ENCODE assay signal across 16 mouse cellular contexts in the genomic region with DNA sequence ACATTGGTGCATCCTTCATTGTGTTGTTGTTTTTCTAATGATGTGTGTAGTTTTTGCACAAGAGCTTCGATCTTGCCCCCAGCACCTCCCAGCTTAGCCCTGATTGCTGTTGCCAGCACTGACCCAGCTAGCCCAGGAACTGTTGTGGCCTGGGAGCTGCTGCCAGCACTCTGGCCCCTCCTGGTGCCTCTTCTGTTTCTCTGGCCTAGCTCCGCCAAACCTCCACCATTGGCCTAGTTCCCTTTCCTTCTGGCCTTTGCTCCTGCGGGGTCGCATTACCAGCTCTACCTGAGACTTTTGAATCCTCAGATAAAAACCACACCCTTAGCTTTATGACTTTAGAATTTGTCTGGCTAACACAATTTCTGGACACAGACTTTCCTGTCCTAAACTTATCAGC. TPM values are rescaled to one million over a fixed set of nuclear protein-coding genes. Genes with fewer than 3 reads are reported as not detected.
"Had no signal": no experiment of that assay in that cellular context is flagged by ENCODE, and none has a peak within 500 bp of the region (broad histone marks: within the 10 kb centered on the region; RNA-seq: fewer than 3 reads in every experiment).

No protein-coding gene starts in this region.

- H3K4me2 ChIP-seq: limb, embryonic 12.5 days; liver, embryonic 13.5 days; lung, embryonic 15.5 days; midbrain, embryonic 13.5 days; neural tube, embryonic 12.5 days had no signal

- DNase-seq: kidney, postnatal 10 days; kidney, postnatal 4 days; liver; liver, embryonic 13.5 days; liver, postnatal 0 days; lung, postnatal 14 days; thymus, postnatal 4 days had no signal

- H3K36me3 ChIP-seq: limb, embryonic 12.5 days; liver, embryonic 13.5 days; lung, embryonic 15.5 days; midbrain, embryonic 13.5 days; neural tube, embryonic 12.5 days had no signal

- H3K27ac ChIP-seq: layer of hippocampus, adult 2 months; limb, embryonic 12.5 days; liver, embryonic 13.5 days; lung, embryonic 15.5 days; macrophage; midbrain, embryonic 13.5 days; neural tube, embryonic 12.5 days; stomach, postnatal 0 days had no signal

- H3K9ac ChIP-seq: limb, embryonic 12.5 days; liver, embryonic 13.5 days; liver, postnatal 0 days; lung, embryonic 15.5 days; midbrain, embryonic 13.5 days; neural tube, embryonic 12.5 days had no signal

- H3K9me3 ChIP-seq: limb, embryonic 12.5 days; liver, embryonic 13.5 days; lung, embryonic 15.5 days; megakaryocyte, embryonic 14.5 days; midbrain, embryonic 13.5 days; neural tube, embryonic 12.5 days had no signal

- H3K4me1 ChIP-seq: limb, embryonic 12.5 days; liver, embryonic 13.5 days; lung, embryonic 15.5 days; midbrain, embryonic 13.5 days; neural tube, embryonic 12.5 days had no signal

- ATAC-seq: liver, postnatal 0 days; midbrain, embryonic 13.5 days had no signal

- H3K4me3 ChIP-seq: layer of hippocampus, adult 2 months; limb, embryonic 12.5 days; liver, embryonic 13.5 days; lung, embryonic 15.5 days; megakaryocyte, embryonic 14.5 days; midbrain, embryonic 13.5 days; neural tube, embryonic 12.5 days had no signal

- H3K27me3 ChIP-seq: limb, embryonic 12.5 days; liver, embryonic 13.5 days; lung, embryonic 15.5 days; megakaryocyte, embryonic 14.5 days; midbrain, embryonic 13.5 days; neural tube, embryonic 12.5 days had no signal

RNA-seq across cellular contexts. Expression of a gene that starts 38.2 kb away (rescaled TPM):
- total RNA-seq: neutrophil, adult 5-6 weeks had no signal
